Mouse (Mus musculus) stomach, postnatal 0 days (tissue): ENCODE results near the gene Trim30c.

Experiments used
- CTCF ChIP-seq: IDR thresholded peaks from 2 replicates; pipeline ENCODE4 v1.5.1; 2016; ENCODE audit warnings: antibody characterized with exemption, low read depth, mild to moderate bottlenecking, moderate library complexity
- EP300 ChIP-seq: optimal IDR thresholded peaks from 2 replicates; pipeline ENCODE3; 2016; ENCODE audit warnings: antibody characterized with exemption

GRCm38 (mm10) chr7:104369736-104370414, 30.8 kb downstream of the Trim30c start, which contains the start of gene Trim30b:
- TF ChIP-seq CTCF (peak; percentile 42), EP300 (no peak)
